Mouse (Mus musculus) adrenal gland, postnatal 14 days (tissue): ENCODE data around the gene Slc45a2. TPM values are rescaled to one million over a fixed set of nuclear protein-coding genes. Genes with fewer than 3 reads are reported as not detected.
A peak's percentile ranks its signal among the peaks of the same experiment; 100 is the strongest.
"Not testable (repeated sequence)": the region's sequence is repeated elsewhere in the genome, so short reads cannot be mapped to it uniquely, and the experiment has no call there.

Experiments used
- DNase-seq: peaks from one replicate; pipeline ENCODE4 v3.0.0; 2021; ENCODE audit warnings: mixed read lengths
- long read RNA-seq, 2 experiments: library from polyadenylated mRNA; stranded (forward); transcript quantifications; one replicate each; pipeline ENCODE4 v2.0.0; 2021
- total RNA-seq: library from RNA; stranded (reverse); gene quantifications from 2 replicates; pipeline ENCODE4 v1.2.3, GENCODE M21; 2021

Slc45a2 gene
- not detected in 2 replicates for total RNA-seq
- long read RNA-seq, experiment 1, result 0 reads
- long read RNA-seq, experiment 2, result 0 reads

GRCm38 (mm10) chr15:11000421-11000820, at the start of gene Slc45a2:
TSS of gene Slc45a2 (plus strand) at chr15:11000721.
- DNase-seq, result no peak

GRCm38 (mm10) chr15:10951951-10952759, 48.4 kb upstream of the Slc45a2 start, which contains the start of gene C1qtnf3:
TSS of gene C1qtnf3 (plus strand) at chr15:10952332.
- DNase-seq, result no peak

GRCm38 (mm10) chr15:10952760-10953305, 47.7 kb upstream of the Slc45a2 start:
- no peak for DNase-seq

GRCm38 (mm10) chr15:10953465-10953864, 47.1 kb upstream of the Slc45a2 start:
- DNase-seq, result no peak

GRCm38 (mm10) chr15:10954381-10955016, 46.0 kb upstream of the Slc45a2 start:
- no peak for DNase-seq

- DNase-seq, result no peak
These were observed 45.4 kb upstream of the Slc45a2 start for GRCm38 (mm10) chr15:10955156-10955555.

- no peak for DNase-seq
These were observed 43.8 kb upstream of the Slc45a2 start for GRCm38 (mm10) chr15:10956706-10957105.

GRCm38 (mm10) chr15:10959277-10960026, 41.1 kb upstream of the Slc45a2 start:
- peak; percentile 10 for DNase-seq

GRCm38 (mm10) chr15:10960267-10960666, 40.3 kb upstream of the Slc45a2 start:
- no peak for DNase-seq

GRCm38 (mm10) chr15:10962601-10963000, 37.9 kb upstream of the Slc45a2 start:
- no peak for DNase-seq

- no peak for DNase-seq
These were observed 31.1 kb upstream of the Slc45a2 start for GRCm38 (mm10) chr15:10969439-10969838.

GRCm38 (mm10) chr15:10970777-10971176, 29.7 kb upstream of the Slc45a2 start:
- DNase-seq, result no peak

GRCm38 (mm10) chr15:10977151-10977550, 23.4 kb upstream of the Slc45a2 start:
- DNase-seq, result no peak

GRCm38 (mm10) chr15:10980712-10981111, 19.8 kb upstream of the Slc45a2 start:
- no peak for DNase-seq

- peak; percentile 94 for DNase-seq
These were observed 19.0 kb upstream of the Slc45a2 start, which contains the start of gene Amacr for GRCm38 (mm10) chr15:10981377-10982063. TSS of gene Amacr (plus strand) at chr15:10981756.

GRCm38 (mm10) chr15:10982064-10982435, 18.5 kb upstream of the Slc45a2 start:
- no peak for DNase-seq

- no peak for DNase-seq
These were observed 14.8 kb upstream of the Slc45a2 start for GRCm38 (mm10) chr15:10985756-10986155.

- DNase-seq, result not testable (repeated sequence)
These were observed 14.0 kb upstream of the Slc45a2 start for GRCm38 (mm10) chr15:10986477-10986876.

GRCm38 (mm10) chr15:10990411-10990810, 10.1 kb upstream of the Slc45a2 start:
- no peak for DNase-seq

GRCm38 (mm10) chr15:10991566-10991965, 9.0 kb upstream of the Slc45a2 start:
- no peak for DNase-seq

GRCm38 (mm10) chr15:10999832-11000231, 689 bp upstream of the Slc45a2 start:
- no peak for DNase-seq

GRCm38 (mm10) chr15:11003791-11004190, 3.3 kb downstream of the Slc45a2 start:
- DNase-seq, result no peak
